Mouse (Mus musculus): ENCODE data around the gene Dtx1.

Gene Dtx1

DNA sequence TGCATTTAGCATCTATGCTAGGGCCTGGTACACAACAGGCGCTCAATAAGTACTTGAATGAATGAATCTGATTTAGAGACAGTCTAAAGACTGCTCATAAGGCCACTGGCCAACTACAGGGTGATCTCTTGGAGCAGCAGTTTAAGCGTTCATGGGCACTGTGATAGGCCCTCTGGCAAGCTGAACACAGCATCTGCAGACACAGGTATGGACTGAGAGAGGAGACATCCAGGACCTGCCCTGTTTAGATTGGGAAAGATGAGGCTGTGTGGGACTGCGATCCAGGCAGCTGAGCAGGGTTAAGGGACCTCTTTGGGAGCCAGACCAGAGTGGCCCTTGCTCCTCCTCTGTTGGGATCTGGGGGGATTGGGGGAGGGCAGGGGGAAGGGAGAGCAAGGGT lies at the start of gene Dtx1:
Gene Dtx1 (minus strand): TSS at position 101 of the 400 bp plus-strand sequence.
- DNase-seq: no peak

DNA sequence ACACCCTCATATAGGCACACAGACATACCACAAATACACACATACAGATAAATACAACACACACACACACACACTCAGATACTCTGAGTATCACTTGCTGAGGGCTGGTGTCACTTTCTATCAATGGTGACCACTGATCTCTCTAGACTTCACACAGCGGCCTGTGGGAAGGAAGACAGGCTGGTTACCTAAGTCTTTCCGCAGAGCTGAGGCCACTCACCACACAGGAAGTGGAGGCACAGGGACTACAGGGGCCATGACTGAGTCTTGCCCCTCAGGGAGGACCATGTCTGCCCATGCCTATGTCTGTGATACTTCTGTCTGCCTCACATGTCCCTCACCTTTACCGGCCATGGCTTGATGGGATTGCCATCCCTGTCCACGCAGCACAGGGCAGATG lies 42.5 kb upstream of the Dtx1 start:
- no peak for DNase-seq

GRCm38 (mm10) chr5:120752786-120753185 lies 41.1 kb upstream of the Dtx1 start:
- no peak for DNase-seq

DNA sequence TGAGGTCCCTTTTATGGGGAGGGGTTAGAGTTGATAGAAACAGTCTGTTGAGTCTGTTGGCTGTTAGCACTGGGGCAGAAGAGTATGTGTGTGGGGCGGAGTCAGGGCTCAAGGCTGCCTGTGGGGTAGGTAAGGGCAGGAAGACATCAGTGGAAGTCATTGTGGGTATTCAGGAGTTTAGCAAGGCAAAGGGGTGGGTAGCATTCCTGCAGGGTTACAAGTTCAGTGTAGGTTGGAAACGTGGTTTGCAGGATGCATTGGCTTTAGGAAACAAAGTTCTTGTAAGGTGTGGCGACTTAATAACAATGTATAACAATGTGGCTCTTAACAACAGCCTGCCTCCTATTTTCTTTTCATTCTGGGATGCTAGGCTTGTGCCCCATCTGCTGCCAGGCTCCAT lies 39.5 kb upstream of the Dtx1 start:
- DNase-seq: no peak

- DNase-seq: no peak
Measured at GRCm38 (mm10) chr5:120749688-120750087, 38.0 kb upstream of the Dtx1 start, which contains the start of gene Oas2. Oas2 (minus strand) TSS chr5:120749853.

DNA sequence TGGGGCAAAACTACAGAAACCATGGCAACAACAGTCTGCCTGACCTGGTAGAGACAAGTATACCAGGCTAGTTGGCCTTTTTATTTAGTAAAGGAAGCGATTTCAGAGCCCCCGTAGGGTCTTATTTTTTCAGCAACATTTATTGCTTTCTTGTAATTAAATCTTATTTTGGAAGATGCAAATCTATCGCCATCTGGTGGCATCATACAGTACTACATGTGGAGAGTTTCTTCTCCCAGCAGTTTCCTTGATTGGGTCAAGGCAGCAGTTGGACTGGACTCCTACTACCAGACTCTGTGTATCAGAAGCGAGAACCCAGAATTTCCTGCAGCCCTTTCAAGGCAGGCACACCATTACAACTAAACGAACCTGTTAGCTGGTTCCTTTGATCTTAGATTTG lies 34.7 kb upstream of the Dtx1 start:
- DNase-seq: peak; percentile 64

GRCm38 (mm10) chr5:120742125-120742524 lies 30.4 kb upstream of the Dtx1 start:
- DNase-seq: no peak

- DNase-seq: no peak
Measured at GRCm38 (mm10) chr5:120734380-120734990, 22.8 kb upstream of the Dtx1 start.

DNA sequence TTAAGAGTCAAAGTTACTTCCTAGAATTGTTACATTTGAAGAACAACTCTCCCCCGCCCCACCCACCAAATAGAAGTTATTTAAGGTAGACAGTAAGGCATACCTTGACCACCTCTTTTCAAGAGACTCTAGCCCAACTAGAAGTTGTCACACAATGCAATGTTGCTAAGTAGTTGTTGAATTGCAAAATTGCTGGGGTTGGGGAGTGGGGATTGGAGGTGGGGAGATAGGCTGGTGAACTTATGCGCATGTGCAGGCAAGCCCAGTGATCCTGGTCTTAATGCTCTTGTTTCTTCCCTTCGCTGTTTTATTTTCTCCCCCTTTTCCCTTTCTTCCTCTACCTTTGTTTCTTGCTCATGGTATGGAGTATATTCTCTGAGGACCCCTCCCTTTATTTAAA lies 22.0 kb upstream of the Dtx1 start:
- no peak for DNase-seq

- DNase-seq: no peak
Measured at GRCm38 (mm10) chr5:120732740-120733139, 21.0 kb upstream of the Dtx1 start.

- no peak for DNase-seq
Measured at GRCm38 (mm10) chr5:120729319-120729718, 17.6 kb upstream of the Dtx1 start.

- no peak for DNase-seq
Measured at GRCm38 (mm10) chr5:120725811-120726455, 14.2 kb upstream of the Dtx1 start.

- DNase-seq: no peak
Measured at GRCm38 (mm10) chr5:120721005-120721404, 9.3 kb upstream of the Dtx1 start.

DNA sequence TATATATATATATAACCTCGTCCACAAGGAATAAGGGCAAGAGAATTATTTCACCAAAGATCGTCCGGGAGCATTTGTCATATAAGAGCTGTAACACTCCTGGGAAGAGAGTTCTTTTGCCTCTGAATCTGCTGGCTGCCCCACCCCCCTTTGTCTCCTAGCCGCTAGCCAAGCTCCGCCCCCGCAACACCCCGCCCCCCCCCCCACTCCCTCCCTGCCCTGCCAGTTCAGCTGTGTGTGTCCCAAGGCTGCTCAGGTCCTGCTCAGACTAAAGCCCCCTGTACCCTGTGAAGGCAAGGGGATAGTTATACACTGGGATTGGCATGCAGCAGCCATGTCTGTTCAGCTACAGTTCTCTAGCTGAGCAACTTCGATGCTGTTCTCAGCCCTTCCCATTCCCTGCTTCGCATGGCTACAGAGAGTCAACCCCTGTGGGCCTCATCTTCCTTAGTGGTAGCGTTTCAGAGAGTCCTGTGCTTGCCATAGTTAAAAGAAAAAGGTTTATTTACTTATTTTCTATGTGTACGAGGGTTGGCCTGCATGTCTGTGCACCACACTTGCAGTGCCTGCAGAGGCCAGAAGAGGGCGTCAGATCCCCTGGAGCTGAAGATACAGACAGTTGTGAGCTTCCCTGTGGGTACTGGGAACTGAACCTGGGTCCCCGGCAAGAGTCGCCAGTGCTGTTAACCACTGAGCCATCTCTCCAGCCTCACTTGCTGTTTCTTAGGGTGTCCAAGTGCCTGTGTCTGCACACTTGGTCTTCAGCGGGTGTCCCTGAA lies 7.1 kb upstream of the Dtx1 start:
- DNase-seq: no peak

DNA sequence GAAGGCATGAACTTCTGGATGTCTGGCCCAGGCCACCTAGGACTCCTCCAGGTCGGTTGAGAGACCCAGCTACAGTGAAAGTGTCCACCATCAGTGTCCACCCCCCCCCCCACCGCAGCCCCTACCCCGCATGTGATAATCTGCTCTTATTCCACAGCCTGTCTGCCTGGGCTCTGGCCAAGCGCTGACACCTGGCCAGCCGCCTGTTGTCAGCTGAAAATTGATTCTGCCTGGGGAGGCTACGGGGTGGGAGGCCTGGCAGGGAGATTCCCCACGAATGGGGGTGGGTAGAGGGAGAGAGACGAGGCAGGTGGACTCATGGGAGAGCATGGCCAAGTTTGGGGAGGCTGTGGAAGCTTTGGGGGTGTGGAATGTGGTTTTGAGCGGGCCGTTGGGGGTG lies 5.4 kb upstream of the Dtx1 start:
- DNase-seq: no peak

- DNase-seq: peak; percentile 88
Measured at GRCm38 (mm10) chr5:120714314-120714713, 2.6 kb upstream of the Dtx1 start.

DNA sequence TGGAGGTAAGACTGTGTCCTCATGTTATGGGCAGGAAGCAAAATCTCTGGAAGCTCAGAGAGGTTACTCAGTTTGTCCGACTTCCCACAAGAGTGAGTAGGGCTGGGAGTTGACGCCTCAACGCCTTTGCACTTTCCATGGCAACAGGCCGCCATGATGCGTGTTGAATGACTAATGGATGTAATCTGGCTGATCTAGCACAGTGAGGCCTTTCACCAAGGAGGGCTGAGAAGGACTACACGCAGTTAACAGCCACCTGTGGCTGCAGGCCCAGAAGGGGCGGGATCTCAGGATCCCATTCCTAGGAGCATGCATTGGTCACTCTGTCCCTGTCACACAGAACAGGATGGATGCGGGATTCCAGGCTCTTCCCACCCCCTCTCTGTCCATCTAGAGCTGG lies 994 bp upstream of the Dtx1 start:
- no peak for DNase-seq

GRCm38 (mm10) chr5:120711416-120711815 lies 311 bp downstream of the Dtx1 start:
- peak; percentile 77 for DNase-seq

GRCm38 (mm10) chr5:120710826-120711248 lies 890 bp downstream of the Dtx1 start:
- no peak for DNase-seq

- DNase-seq: peak; percentile 61
Measured at GRCm38 (mm10) chr5:120710161-120710825, 1.4 kb downstream of the Dtx1 start.

DNA sequence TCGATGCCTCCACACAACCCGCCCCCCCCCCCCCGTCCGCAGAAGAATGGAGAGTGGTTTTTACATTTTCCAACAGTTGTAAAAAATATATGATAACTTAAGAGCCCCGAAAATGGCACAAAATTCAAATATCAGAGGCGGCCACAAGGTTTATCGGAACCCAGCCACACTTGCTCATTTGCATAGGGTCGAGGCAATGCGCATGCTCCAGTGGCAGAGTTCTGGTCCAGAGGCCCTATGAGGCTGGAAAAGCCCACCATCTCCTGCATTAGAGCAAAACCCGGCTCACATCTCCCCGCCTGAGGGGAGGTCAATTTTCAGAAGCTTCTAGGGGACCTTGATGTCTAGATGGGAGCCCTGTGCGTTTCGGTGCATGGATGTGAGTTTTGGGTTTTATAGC lies 4.8 kb downstream of the Dtx1 start:
- no peak for DNase-seq

DNA sequence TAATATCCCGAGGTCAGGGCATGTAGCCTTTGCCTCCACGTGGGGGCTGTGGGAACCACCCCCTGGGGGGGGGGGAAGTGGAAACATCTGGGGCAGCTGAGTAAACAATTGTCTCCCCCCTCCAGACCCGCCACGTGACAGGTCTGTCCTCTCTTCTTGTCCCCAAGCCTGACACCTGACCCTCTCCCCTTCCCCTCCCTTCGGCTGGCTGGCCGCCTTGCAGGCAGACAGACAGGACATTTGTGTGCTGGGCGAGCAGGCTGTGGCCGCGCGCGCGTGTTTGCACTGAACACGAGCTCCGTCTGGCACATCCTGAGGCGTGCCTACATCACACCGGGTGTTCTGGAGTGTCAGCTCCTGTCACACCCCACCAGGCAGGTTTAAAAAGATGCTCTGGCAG lies 5.2 kb downstream of the Dtx1 start:
- DNase-seq: peak; percentile 57

DNA sequence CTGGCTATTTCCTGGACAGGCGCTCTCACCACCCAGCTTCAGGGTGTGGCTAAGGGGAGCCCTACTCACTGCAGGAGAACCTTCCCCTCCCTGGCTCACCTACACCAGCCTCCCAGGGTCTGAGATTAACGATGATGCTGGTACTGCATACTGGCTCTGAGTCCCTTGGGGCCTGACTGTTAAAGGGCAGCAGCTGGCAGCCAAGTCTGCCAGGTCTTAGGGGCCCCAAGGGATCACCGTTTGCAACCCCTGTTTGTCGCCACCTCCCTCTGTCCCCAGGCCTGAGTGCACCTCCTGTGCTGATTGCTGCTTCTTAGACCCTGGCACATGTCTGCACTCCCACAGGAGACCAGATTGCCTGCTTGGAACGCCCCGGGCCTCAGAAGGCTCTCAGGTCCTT lies 7.3 kb downstream of the Dtx1 start:
- no peak for DNase-seq

DNA sequence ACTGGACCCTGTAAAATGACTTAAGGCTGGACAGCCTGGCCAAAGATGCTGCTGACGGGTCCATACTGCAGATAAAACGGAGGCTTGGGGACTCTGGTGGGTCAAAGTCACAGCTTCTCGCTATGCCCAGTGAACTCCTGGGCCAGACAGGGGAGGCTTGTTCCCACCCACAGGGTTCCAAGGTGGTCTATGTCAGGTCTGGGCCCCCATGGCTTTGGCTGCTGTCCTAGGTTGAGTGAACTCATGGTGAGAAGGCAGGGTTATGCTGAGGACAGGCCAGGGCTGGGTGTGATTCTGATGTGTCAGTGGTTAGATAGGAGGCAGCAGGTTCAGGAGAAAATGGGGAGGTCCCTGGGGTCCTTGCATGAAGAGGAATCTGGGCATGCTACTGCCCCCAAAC lies 8.1 kb downstream of the Dtx1 start:
- no peak for DNase-seq

Data from cerebellum, adult 8-10 months (tissue).